Mouse (Mus musculus) heart, embryonic 14.5 days (tissue): ENCODE data around the gene Atp13a3. TPM values are rescaled to one million over a fixed set of nuclear protein-coding genes. Genes with fewer than 3 reads are reported as not detected.
A peak's percentile ranks its signal among the peaks of the same experiment; 100 is the strongest.

ENCODE experiments used
- ATAC-seq: fragments of 200-750 bp; cut with Nextera tagmentation; 2 replicates; pipeline ENCODE4 v1.8.0; 2017; ENCODE audit warnings: low read depth, moderate TSS enrichment; ENCODE audit not compliant: insufficient number of reproducible peaks, insufficient read depth, low FRiP score
- H3K27ac ChIP-seq, 2 experiments: fragments of 200-500 bp in 1 of 2; fragments of 300-500 bp in 1 of 2; sonication (generic) in 1 of 2; replicated peaks in 1 of 2; 2 replicates each; pipeline ENCODE4 v1.5.1; 2012 to 2014; ENCODE audit warnings: low read depth in 2 of 2, low read length in 2 of 2, control low read depth in 1 of 2, mild to moderate bottlenecking in 1 of 2, mixed read lengths in 1 of 2; ENCODE audit not compliant: control insufficient read depth in 1 of 2, insufficient read depth in 1 of 2
- H3K27me3 ChIP-seq: fragments of 300-500 bp; sonication (generic); 2 replicates; pipeline ENCODE4 v1.6.1; 2014; ENCODE audit warnings: mild to moderate bottlenecking, low read length, control low read depth; ENCODE audit not compliant: control insufficient read depth, insufficient read depth
- H3K36me3 ChIP-seq: fragments of 300-500 bp; sonication (generic); 2 replicates; pipeline ENCODE4 v1.6.1; 2014; ENCODE audit warnings: mild to moderate bottlenecking, control low read depth, low read length, mixed read lengths; ENCODE audit not compliant: control insufficient read depth, insufficient read depth
- H3K4me1 ChIP-seq, 2 experiments: fragments of 200-500 bp in 1 of 2; fragments of 300-500 bp in 1 of 2; sonication (generic) in 1 of 2; 2 replicates each; pipeline ENCODE4 v1.6.1; 2012 to 2014; ENCODE audit warnings: low read length in 2 of 2, control low read depth in 1 of 2, mixed read lengths in 1 of 2; ENCODE audit not compliant: control insufficient read depth in 2 of 2, insufficient read depth in 2 of 2
- H3K4me2 ChIP-seq: fragments of 300-500 bp; sonication (generic); 2 replicates; pipeline ENCODE4 v1.6.1; 2014; ENCODE audit warnings: mild to moderate bottlenecking, low read length
- H3K4me3 ChIP-seq, 2 experiments: fragments of 200-500 bp in 1 of 2; fragments of 300-500 bp in 1 of 2; sonication (generic) in 1 of 2; 2 replicates each; pipeline ENCODE4 v1.5.1; 2012 to 2014; ENCODE audit warnings: low read length in 2 of 2, mild to moderate bottlenecking in 2 of 2, control low read depth in 1 of 2, low read depth in 1 of 2, moderate library complexity in 1 of 2; ENCODE audit not compliant: control insufficient read depth in 1 of 2, insufficient read depth in 1 of 2
- H3K9ac ChIP-seq: fragments of 300-500 bp; sonication (generic); 2 replicates; pipeline ENCODE4 v1.6.1; 2014; ENCODE audit warnings: mild to moderate bottlenecking, low read length
- H3K9me3 ChIP-seq: fragments of 300-500 bp; sonication (generic); 2 replicates; pipeline ENCODE4 v1.6.1; 2016; ENCODE audit warnings: low read length, control low read depth; ENCODE audit not compliant: control insufficient read depth
- WGBS: fragments of 180-500 bp; shearing (Covaris S2); extraction: QIAGEN DNeasy Blood & Tissue Kit; methylation state at CpG from one replicate; pipeline ENCODE4 v1.1.7; 2014; 5-methylcytosine and 5-hydroxymethylcytosine counted together
- polyA plus RNA-seq: library from polyadenylated mRNA; unstranded; fragments of >200 nt; fragmentation: Nextera tagmentation; extraction: Ambion mirVana; gene quantifications from 2 replicates; pipeline ENCODE4 v1.2.1, GENCODE M21; 2014

Atp13a3 gene
- polyA plus RNA-seq, 1 experiment from 2014 or later: 13.3 TPM

DNA sequence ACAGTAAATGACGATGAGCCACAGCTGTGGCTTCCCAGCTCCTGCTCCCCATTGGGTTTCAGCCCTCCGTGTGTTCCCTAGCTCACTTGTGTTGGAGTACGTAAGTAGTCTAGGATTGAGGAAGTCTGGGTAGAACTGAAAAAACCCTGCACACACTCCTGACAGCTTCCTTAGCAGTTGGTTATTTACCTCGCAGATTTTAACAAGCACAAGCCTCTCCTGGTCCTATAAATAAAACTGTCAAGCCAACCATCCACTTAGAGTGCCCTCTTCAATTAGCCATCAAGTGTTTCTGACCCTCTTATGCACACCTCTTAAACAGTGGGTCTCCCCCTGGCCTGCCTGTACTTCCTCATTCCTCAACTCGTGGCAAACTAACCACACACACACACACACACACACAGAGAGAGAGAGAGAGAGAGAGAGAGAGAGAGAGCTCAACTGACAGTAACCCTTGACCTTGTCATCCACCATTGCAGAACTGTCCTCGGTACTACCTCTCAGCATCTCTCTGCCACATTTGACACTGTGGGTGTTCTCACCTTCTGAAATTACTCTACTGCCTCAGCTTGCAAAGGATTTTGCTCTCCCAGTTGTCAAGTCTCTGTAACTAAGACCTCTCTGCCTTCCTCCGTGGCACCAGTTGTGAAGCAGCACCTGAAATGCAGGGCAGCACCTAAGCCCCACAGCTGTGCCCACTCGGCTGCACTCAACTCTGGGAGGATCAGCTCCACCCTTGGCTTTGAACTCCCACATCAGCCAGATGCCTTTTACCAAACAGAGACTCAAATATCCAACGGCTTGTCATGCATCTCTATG, 15.7 kb downstream of the Atp13a3 start:
- Histone ChIP-seq H3K4me2 (peak overlapping the region; percentile 97), H3K9ac (no peak overlapping the region), H3K9me3 (no peaks in the 10 kb centered on the region), H3K27ac (peak overlapping the region; percentile 24 to 77; a peak in 1 of 4 replicates), H3K4me3 (no peak overlapping the region), H3K4me1 (peaks cover 13 to 21% of the 10 kb centered on the region in 2 experiments), H3K27me3 (no peaks in the 10 kb centered on the region), H3K36me3 (peaks cover 9% of the 10 kb centered on the region; the same call in 1 of the 2 replicates)
- WGBS: 37% methylated on average over 9 of the region's 9 CpGs
- no peak for ATAC-seq

DNA sequence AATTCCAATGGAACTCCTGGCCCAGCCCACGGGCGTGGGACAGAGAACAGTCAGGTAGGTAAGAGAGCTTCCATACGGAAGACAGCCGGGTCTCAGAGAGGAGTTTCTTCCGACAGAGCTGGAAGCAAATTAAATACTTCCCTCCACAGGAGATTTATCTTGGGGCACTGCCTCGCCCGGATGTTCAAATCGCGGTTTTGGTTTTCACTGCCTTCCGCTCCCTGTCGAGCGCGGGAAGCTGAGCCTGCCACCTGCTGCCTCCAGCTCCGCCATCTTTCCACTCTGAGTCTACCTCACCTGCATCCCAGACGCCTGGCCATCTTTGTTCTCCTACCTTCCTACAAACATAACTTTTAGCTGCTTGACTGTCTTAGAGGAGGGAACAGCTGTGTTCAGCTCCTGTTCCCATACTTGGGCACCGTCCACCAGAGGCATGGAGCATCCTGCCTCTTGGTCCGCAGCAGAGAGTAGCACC, 16.5 kb downstream of the Atp13a3 start:
- Histone ChIP-seq H3K9ac (peak overlapping the region; percentile 88), H3K4me3 (peak overlapping the region; percentile 91 to 98), H3K27ac (peak overlapping the region; percentile 77 to 80), H3K4me2 (peak overlapping the region; percentile 97), H3K9me3 (no peaks in the 10 kb centered on the region), H3K36me3 (peaks cover 15% of the 10 kb centered on the region; the same call in 1 of the 2 replicates), H3K4me1 (peaks cover 13 to 21% of the 10 kb centered on the region in 2 experiments), H3K27me3 (no peaks in the 10 kb centered on the region)
- 7% methylated on average over 17 of the region's 17 CpGs for WGBS
- ATAC-seq: no peak

DNA sequence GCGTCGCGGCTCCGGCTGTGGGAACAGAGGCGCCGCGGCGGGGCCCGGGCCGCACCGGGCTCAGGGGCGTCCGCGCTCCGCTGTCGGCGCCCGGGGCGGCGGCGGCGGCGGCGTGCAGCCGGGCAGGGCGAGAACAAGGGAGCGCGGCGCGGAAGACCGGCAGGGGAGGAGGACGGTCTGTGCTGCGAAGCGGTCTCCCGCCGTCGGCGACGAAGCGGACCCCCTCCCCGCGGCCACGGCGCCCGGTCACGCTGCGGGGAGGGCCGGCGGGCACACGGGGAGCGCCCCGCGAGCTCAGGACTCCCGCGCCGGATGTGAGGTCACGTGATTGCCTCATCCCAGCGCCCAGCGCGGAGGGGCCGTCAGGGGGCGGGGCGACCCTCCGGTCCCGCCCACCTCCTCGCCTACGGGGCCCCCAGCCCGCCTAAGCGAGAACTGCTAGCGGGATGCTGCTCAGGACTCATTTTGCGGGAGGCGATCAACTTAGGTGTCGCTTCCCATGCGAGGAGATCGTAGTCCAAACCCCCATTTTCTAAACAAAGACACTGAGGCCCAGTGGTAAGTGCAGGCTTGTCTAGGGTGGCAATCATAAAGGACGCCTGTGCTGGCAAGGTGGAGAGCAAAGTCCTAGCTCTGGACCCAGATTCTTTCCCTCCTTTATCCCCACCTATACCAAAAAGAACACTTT, 17.1 kb downstream of the Atp13a3 start:
- Histone ChIP-seq H3K9me3 (no peaks in the 10 kb centered on the region), H3K27me3 (no peaks in the 10 kb centered on the region), H3K36me3 (peaks cover 19% of the 10 kb centered on the region; the same call in 1 of the 2 replicates), H3K4me2 (peak overlapping the region; percentile 97), H3K27ac (peak overlapping the region; percentile 77 to 80), H3K4me1 (peaks cover 13 to 21% of the 10 kb centered on the region in 2 experiments), H3K9ac (peak overlapping the region; percentile 88), H3K4me3 (peak overlapping the region; percentile 91 to 98)
- under 1% methylated on average over 54 of the region's 76 CpGs for WGBS
- ATAC-seq: peak; percentile 83

DNA sequence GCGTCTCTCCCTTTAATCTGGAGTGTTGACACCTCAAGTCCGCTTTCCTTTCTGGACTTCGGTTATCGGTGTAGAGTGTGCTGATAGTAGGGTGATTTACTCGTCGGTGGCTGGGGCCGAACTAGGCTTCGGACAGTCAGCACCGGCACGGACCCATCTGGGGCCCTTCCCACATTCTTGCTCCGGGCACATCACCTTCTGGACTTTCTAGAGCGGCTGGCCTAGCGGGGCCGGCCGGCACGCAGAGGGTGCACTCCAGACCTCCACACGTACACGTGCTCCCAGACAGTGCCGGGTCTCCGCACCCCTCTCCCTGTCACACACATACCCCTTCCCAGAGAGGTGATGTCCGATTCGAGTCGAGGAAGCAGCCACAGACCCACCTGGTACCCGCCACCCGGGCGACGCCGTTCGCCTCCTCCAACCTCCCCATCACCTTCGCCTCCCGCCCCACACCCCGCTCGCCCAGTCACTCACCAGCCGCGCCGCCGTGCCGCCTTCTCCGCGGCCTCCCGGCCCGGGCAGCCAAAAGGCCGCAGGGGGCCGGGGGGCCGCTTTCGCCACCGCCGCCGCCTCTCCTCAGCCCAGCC, 17.8 kb downstream of the Atp13a3 start:
- peaks cover 13 to 21% of the 10 kb centered on the region in 2 experiments for H3K4me1 ChIP-seq
- H3K9ac ChIP-seq: peak overlapping the region; percentile 88
- no peaks in the 10 kb centered on the region for H3K9me3 ChIP-seq
- peak overlapping the region; percentile 91 to 98 for H3K4me3 ChIP-seq
- WGBS: under 1% methylated on average over 49 of the region's 49 CpGs
- ATAC-seq: peak; percentile 18
- no peaks in the 10 kb centered on the region for H3K27me3 ChIP-seq
- peak overlapping the region; percentile 97 for H3K4me2 ChIP-seq
- H3K36me3 ChIP-seq: peaks cover 22% of the 10 kb centered on the region; the same call in 1 of the 2 replicates
- H3K27ac ChIP-seq: peak overlapping the region in 1 of 2 experiments; percentile 80; a peak in 3 of 4 replicates

DNA sequence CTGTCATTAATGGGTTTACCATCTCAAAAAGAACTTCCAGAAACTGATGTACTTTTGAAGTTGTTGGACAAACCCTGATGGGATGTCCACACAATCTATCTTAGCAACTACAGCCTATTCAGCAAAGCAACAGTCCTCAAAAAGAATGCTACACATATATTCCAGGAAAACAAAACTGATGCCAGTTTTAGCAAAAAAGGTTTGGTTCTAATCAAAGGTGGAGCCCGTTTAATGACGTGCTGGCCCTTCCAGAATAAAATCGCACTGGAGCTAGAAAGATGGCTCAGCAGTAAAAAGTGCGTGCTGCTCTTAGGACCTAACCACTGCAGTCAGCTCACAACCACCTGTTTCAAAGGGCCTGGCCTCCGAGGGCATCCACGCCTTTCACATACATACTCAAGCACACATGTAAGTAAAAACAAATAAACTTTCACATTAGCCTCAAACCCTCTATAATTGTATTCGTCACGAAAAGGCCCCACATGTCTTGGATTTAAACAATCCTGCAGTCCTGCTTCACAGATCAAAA, 18.8 kb downstream of the Atp13a3 start:
- peaks cover 31% of the 10 kb centered on the region; the same call in 1 of the 2 replicates for H3K36me3 ChIP-seq
- peaks cover 13 to 21% of the 10 kb centered on the region in 2 experiments for H3K4me1 ChIP-seq
- peak overlapping the region in 1 of 2 experiments; percentile 91; a peak in 2 of 4 replicates for H3K4me3 ChIP-seq
- H3K27ac ChIP-seq: no peak overlapping the region
- no peaks in the 10 kb centered on the region for H3K27me3 ChIP-seq
- peak overlapping the region; percentile 97 for H3K4me2 ChIP-seq
- ATAC-seq: no peak
- 84% methylated on average over 8 of the region's 8 CpGs for whole genome bisulfite sequencing
- H3K9ac ChIP-seq: no peak overlapping the region; the same call in 1 of the 2 replicates
- no peaks in the 10 kb centered on the region for H3K9me3 ChIP-seq

DNA sequence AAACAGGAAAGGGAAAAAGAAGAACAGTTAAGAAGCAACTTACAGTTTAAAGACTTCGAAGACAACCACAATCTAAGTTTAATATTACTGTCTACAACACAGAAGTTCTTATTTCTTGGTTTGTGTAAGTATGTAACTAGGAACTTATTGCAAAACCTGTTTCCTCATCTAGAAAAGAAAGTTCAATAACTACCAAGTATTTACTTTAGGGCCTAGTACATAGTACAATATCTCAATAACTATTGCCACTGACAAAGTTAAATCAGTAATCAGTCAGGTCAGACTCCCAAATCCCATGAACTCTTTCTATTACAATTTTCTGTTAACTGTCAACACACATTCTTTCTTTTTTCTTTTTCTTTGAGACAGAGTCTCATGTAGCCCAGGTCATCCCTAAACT, 20.2 kb downstream of the Atp13a3 start:
- Histone ChIP-seq H3K27me3 (no peaks in the 10 kb centered on the region), H3K36me3 (peaks cover 31% of the 10 kb centered on the region; the same call in 1 of the 2 replicates), H3K9ac (no peak overlapping the region), H3K4me2 (no peak overlapping the region), H3K27ac (no peak overlapping the region), H3K4me1 (peaks cover 13 to 21% of the 10 kb centered on the region in 2 experiments), H3K4me3 (no peak overlapping the region), H3K9me3 (no peaks in the 10 kb centered on the region)
- no peak for ATAC-seq
- WGBS: 91% methylated on average over 1 of the region's 1 CpGs

DNA sequence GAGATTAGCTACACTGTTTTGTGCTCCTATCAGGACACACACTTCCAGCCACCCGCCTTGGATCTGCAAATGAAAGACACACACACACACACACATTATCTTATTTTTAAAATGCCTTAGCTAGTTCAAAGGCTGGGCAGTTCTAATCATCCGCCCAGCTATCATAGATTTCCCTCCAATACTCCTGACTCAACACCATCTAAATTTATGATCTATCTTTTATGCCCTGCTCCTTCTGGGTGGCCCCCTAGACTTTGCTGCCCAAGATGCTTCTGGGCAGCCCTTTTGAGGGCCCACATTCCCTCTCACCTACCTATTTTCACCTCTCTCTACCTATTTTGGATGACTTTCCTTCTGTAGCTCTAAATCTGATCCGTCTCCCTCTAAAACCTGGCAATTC, 29.5 kb downstream of the Atp13a3 start:
- 59% methylated on average over 3 of the region's 3 CpGs for WGBS
- Histone ChIP-seq H3K36me3 (peaks cover 3% of the 10 kb centered on the region; the same call in 1 of the 2 replicates), H3K4me2 (no peak overlapping the region), H3K4me3 (no peak overlapping the region), H3K27me3 (no peaks in the 10 kb centered on the region), H3K27ac (no peak overlapping the region), H3K9me3 (no peaks in the 10 kb centered on the region), H3K9ac (no peak overlapping the region), H3K4me1 (peaks cover 0 to 5% of the 10 kb centered on the region in 2 experiments; a peak in 1 of 4 replicates)
- ATAC-seq: no peak
